Mouse (Mus musculus): ENCODE results near the gene Tnfrsf1a.

DNA sequence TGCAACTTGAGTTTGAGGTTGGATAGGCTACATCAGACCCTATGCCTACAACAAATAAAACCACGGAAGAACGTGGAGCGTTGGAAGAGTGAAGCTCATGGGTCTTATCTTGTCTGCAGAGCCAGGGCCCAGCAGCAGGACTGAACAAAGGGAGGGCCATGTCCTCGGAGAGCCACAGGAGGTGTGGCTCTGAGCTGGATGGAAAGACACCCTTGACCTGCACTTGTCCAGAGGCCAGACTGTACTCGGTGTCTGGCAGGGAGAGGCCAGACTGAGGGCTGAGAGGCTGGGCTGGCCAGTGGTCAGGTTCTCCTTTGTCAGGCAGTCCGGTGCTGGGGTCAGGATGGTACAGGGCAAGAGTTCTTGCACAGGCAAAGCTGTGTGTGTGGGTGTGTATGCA is 23.8 kb upstream of the Tnfrsf1a start:
- TF ChIP-seq CTCF (IDR thresholded peaks at IDR 0.05; ENCODE audit: low read depth) (no peak), EP300 (IDR thresholded peaks at IDR 0.05; ENCODE audit: low read depth) (no peak)

Data from liver, postnatal 0 days (tissue).